Mouse (Mus musculus) kidney, adult 8-10 months (tissue): ENCODE data around the gene Ifrd2.
A peak's percentile ranks its signal among the peaks of the same experiment; 100 is the strongest.
"Not testable (repeated sequence)": the region's sequence is repeated elsewhere in the genome, so short reads cannot be mapped to it uniquely, and the experiment has no call there.

ENCODE experiments used
- DNase-seq, 2 experiments: peaks; one replicate each; pipeline ENCODE4 v3.0.0; 2022

Gene Ifrd2

GRCm38 (mm10) chr9:107552690-107553393, 34.6 kb upstream of the Ifrd2 start:
- DNase-seq, result no peak

GRCm38 (mm10) chr9:107553541-107554318, 33.7 kb upstream of the Ifrd2 start:
- no peak for DNase-seq

- peak; percentile 95 for DNase-seq
Observed at GRCm38 (mm10) chr9:107554319-107554825, 33.1 kb upstream of the Ifrd2 start.

GRCm38 (mm10) chr9:107555031-107555457, 32.4 kb upstream of the Ifrd2 start:
- peak; percentile 59 to 66 for DNase-seq

GRCm38 (mm10) chr9:107555701-107556100, 31.7 kb upstream of the Ifrd2 start:
- DNase-seq, result no peak

GRCm38 (mm10) chr9:107556346-107556745, 31.1 kb upstream of the Ifrd2 start:
- no peak for DNase-seq

- peak; percentile 97 for DNase-seq
Observed at GRCm38 (mm10) chr9:107563029-107563581, 24.3 kb upstream of the Ifrd2 start, which contains the start of gene Tusc2. Gene Tusc2, plus strand, starts transcription at chr9:107563255.

GRCm38 (mm10) chr9:107565556-107565955, 21.9 kb upstream of the Ifrd2 start:
- DNase-seq, result not testable (repeated sequence)

- DNase-seq, result peak; percentile 90 to 95
Observed at GRCm38 (mm10) chr9:107566041-107566709, 21.3 kb upstream of the Ifrd2 start.

GRCm38 (mm10) chr9:107566855-107567254, 20.6 kb upstream of the Ifrd2 start:
- peak; percentile 67 to 82 for DNase-seq

GRCm38 (mm10) chr9:107567702-107568319, 19.6 kb upstream of the Ifrd2 start, which contains the start of gene Hyal2:
Gene Hyal2, plus strand, starts transcription at chr9:107567945.
- peak; percentile 89 to 91 for DNase-seq

GRCm38 (mm10) chr9:107568331-107569261, 18.8 kb upstream of the Ifrd2 start:
- DNase-seq, result peak; percentile 91 to 92

- DNase-seq, result no peak
Observed at GRCm38 (mm10) chr9:107569270-107569669, 18.2 kb upstream of the Ifrd2 start.

- DNase-seq, result no peak
Observed at GRCm38 (mm10) chr9:107570016-107570415, 17.4 kb upstream of the Ifrd2 start.

GRCm38 (mm10) chr9:107570845-107571244, 16.6 kb upstream of the Ifrd2 start:
- no peak for DNase-seq

GRCm38 (mm10) chr9:107571534-107572326, 15.7 kb upstream of the Ifrd2 start:
- DNase-seq, result peak in 1 of 2 experiments; percentile 64

GRCm38 (mm10) chr9:107572327-107572662, 15.1 kb upstream of the Ifrd2 start:
- no peak for DNase-seq

- not testable (repeated sequence) for DNase-seq
Observed at GRCm38 (mm10) chr9:107573774-107574173, 13.7 kb upstream of the Ifrd2 start.

GRCm38 (mm10) chr9:107575579-107576356, 11.7 kb upstream of the Ifrd2 start:
- no peak for DNase-seq
